Mouse (Mus musculus) adrenal gland, postnatal 14 days (tissue): ENCODE data around the gene Plxna4. TPM values are rescaled to one million over a fixed set of nuclear protein-coding genes. Genes with fewer than 3 reads are reported as not detected.

Experiments
- DNase-seq: peaks from one replicate; pipeline ENCODE4 v3.0.0; 2021; ENCODE audit warnings: mixed read lengths
- total RNA-seq: library from RNA; stranded (reverse); gene quantifications from 2 replicates; pipeline ENCODE4 v1.2.3, GENCODE M21; 2021

The Plxna4 gene
- total RNA-seq, 1 experiment from 2014 or later, result 4.6 TPM

GRCm38 (mm10) chr6:32167725-32168124 is 420.3 kb downstream of the Plxna4 start:
- DNase-seq, result peak; percentile 62

GRCm38 (mm10) chr6:32160370-32160769 is 427.6 kb downstream of the Plxna4 start:
- DNase-seq, result no peak

- no peak for DNase-seq
Observed at GRCm38 (mm10) chr6:32159931-32160330, 428.1 kb downstream of the Plxna4 start.

GRCm38 (mm10) chr6:32158347-32158746 is 429.6 kb downstream of the Plxna4 start:
- DNase-seq, result no peak

- DNase-seq, result no peak
Observed at GRCm38 (mm10) chr6:32153170-32153569, 434.8 kb downstream of the Plxna4 start.

- DNase-seq, result peak; percentile 4
Observed at GRCm38 (mm10) chr6:32150836-32151235, 437.2 kb downstream of the Plxna4 start.

GRCm38 (mm10) chr6:32144771-32145170 is 443.2 kb downstream of the Plxna4 start:
- no peak for DNase-seq

GRCm38 (mm10) chr6:32139537-32139936 is 448.5 kb downstream of the Plxna4 start:
- no peak for DNase-seq

- no peak for DNase-seq
Observed at GRCm38 (mm10) chr6:32126914-32127313, 461.1 kb downstream of the Plxna4 start.

- DNase-seq, result no peak
Observed at GRCm38 (mm10) chr6:32122584-32123265, 465.3 kb downstream of the Plxna4 start.

GRCm38 (mm10) chr6:32120931-32121330 is 467.1 kb downstream of the Plxna4 start:
- no peak for DNase-seq

GRCm38 (mm10) chr6:32109207-32109606 is 478.8 kb downstream of the Plxna4 start:
- no peak for DNase-seq

GRCm38 (mm10) chr6:32105547-32106275 is 482.3 kb downstream of the Plxna4 start:
- DNase-seq, result no peak
